Mouse (Mus musculus) kidney, postnatal 10 days (tissue): ENCODE results near the gene Cab39l.

Experiments used
- DNase-seq: peaks from one replicate; pipeline ENCODE4 v3.0.0; 2021; ENCODE audit warnings: mixed read lengths

Gene Cab39l

GRCm38 (mm10) chr14:59513922-59514444 is 73.2 kb downstream of the Cab39l start:
- DNase-seq, result no peak

- DNase-seq, result no peak
These were observed 85.1 kb downstream of the Cab39l start for GRCm38 (mm10) chr14:59525843-59526242.

DNA sequence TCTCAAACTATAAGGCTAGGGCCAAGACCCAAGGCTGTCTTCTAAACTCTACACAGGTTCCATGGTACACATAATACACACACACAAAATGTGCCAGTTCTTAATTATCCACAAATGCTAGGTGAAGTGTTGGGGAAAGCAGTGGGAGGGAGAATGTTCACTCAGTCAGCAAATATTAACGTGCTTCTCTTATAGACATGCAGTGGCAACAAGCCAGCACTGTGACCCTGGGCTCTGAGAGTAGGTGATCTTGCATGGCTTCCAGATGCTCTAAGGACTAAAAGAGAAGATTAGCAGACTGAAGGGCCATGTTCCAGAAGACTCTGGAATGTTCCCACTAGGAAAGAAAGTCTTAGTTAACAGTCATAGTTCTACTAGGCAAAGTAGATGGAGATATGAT is 90.0 kb downstream of the Cab39l start:
- no peak for DNase-seq

DNA sequence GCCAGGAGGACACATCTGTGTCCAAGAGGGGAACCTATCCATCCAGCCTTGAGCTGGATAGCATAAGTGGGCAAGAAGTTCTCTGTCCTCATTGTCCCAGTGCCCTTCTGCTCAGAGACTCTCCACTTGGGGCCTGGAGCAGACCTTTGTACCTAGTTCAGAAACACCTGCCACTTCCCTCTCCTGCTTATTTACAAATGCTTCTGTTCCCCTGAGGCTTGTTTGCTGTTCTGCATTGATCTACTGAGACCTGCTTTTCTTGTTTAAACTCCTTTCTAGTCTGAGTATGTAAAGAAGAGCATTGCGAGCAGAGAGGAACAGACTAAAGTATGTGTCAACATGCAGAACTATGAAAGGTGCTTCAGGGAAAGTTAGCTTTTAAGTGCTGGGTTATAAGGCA is 92.2 kb downstream of the Cab39l start:
- no peak for DNase-seq

- DNase-seq, result no peak
These were observed 93.1 kb downstream of the Cab39l start for GRCm38 (mm10) chr14:59533908-59534307.

DNA sequence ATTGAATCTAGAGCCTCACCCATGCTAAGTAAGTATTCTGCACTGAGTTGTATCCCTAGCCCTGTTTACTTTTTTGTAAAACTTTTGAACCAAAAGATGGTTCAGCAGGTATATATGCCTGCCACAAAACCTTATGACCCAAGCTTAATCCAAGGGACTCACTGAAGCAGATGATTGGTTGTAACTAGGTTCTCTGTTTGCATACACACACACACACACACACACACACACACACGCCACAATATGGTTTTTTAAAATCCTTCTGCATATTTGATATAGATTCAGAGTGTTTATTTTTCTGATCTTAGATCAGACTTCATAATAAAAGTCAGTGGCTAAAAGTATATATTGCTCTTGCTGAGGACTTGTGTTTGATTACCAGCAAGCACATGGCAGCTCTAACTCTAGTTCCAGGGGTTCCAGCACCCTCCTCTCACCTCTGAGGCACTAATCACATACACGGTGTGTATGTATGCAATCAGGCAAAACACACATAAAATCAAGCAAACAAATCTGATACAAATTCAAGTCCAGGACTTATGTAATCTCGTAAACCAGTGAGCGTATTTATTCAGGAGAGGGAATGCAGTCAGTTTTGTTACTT is 97.2 kb downstream of the Cab39l start:
- DNase-seq, result no peak

DNA sequence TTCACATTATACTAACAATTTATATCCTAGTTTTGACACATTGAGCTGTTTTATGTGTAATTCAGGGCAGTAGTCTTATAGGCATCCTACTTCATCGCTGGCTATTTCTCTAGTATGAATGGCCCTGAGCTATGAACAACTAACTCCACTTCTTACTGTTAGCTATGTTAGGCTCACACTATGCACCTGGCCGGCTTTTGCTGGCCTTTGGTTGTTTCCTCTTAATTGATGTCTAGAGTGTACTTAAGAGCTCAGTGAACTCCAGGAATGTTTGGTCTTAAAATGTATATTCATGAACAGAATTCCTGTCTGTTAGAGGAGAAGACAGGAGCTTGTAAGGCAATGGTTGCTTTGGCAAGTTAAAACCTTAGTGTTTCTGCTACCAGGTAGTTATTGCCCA is 99.5 kb downstream of the Cab39l start:
- DNase-seq, result no peak

DNA sequence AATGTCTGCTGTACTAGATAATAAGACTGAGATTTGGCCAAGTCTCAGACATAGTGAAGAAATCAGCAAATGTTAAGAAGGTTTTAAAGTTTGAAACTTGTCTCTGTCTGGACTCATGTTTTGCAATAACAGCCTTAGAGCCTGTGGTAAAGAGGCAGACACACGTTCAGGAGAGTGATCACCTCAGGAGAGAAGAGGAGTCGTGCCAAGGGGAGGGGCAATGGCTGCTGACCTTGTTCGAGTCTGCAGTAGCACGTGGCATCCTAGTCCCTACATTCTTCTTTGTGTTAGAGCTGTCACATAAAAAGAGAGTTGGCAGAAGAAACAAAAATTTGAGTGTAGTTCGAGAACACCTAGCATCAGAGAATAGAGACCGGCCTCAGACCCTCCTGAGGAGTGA is 100.0 kb downstream of the Cab39l start:
- peak; percentile 55 for DNase-seq

GRCm38 (mm10) chr14:59543158-59543826 is 102.5 kb downstream of the Cab39l start:
- no peak for DNase-seq

DNA sequence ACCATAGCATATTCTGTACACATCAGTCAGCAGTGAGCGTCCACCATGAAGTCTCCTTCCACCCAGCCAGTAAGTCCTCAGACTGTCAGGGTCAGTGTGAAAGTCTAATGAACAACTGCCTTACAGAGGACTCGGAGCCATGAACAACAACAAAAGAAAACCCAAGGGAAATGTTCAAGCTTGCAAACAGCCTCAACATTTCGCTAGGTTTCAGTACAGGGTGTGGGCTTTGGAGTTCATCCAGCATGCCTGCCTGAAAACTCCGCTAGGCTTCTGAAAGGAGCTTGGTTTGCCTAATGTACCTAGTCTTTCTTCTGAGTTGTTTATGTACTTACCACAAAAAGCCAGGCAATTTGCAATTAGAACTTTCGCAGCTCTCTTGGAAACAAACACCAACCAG is 103.2 kb downstream of the Cab39l start:
- DNase-seq, result no peak

DNA sequence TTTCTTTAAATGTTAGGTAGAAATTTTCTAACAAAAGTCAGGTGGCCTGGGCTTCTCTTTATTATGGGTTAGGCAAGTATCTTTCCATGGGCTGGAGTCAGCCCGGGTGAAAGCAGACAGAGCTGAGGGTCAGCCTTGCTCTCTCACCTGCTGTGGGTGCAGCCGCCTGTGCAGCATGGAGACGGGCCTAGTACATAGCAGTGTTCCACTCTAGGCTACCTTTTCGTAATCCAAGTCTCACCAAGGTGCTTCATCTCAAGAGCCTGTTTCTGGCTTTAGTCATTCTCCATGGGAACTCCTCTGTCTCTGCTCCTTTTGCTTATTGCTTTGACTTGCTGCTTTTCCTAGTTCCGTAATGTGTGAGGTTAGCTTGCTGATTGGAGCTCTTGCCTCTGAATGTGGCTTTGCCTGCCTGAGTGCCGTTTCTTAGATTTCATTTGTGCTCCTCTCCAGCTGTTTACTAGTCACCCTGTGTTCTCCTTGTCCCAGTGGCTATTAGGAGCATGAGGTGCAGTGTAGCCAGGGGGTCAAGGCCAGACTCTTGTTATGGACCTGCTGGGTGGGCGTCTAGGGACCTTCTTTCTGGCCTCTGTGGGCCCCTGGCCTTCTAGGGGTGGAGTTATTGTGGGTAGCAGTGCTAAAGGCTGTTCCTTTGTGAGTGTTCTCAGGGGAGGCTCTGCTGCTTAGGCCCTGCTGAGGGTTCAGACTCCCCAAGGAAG is 105.5 kb downstream of the Cab39l start:
- no peak for DNase-seq

- no peak for DNase-seq
These were observed 106.8 kb downstream of the Cab39l start for GRCm38 (mm10) chr14:59547530-59547929.

- no peak for DNase-seq
These were observed 107.8 kb downstream of the Cab39l start for GRCm38 (mm10) chr14:59548532-59548931.

DNA sequence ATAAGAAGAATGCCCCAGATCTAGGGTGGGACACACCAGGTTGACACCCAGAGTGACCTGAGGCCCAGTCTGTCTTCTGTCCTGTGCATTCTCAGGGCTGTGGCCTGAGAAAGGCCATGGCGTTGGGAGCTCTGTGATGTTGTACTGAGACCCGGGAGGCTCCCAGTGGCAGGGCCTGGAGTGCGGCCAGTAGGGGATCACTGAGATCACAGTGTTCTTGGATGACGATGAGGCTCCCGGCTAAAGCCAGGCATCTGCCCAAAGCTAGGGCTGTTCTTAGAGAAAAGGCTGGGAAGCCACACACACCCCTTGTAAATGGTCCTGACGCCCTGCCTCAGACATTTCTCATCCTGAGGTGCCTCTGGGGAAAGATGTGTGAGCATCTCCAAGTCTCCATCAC is 108.3 kb downstream of the Cab39l start:
- peak; percentile 50 for DNase-seq

DNA sequence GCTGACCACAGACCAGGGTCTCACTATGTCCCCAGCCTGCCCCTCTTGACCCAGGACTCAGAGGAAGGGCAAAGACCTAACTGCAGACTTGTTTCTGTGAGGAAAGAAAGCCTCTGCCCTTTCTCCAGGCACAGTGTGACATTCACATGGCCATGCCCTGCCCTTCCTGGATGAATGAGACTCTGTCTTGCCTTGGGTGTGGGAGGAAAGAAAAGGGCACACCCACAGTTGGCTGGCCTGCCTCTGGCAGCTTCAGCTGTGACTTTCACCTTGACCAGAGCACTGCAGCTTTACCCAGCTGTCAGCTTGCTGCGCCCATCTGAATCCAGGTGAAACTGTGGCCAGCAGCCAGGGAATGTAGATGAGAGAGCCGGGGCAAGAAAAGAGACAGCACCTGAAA is 110.1 kb downstream of the Cab39l start:
- DNase-seq, result peak; percentile 52

- no peak for DNase-seq
These were observed 111.2 kb downstream of the Cab39l start for GRCm38 (mm10) chr14:59551956-59552355.

DNA sequence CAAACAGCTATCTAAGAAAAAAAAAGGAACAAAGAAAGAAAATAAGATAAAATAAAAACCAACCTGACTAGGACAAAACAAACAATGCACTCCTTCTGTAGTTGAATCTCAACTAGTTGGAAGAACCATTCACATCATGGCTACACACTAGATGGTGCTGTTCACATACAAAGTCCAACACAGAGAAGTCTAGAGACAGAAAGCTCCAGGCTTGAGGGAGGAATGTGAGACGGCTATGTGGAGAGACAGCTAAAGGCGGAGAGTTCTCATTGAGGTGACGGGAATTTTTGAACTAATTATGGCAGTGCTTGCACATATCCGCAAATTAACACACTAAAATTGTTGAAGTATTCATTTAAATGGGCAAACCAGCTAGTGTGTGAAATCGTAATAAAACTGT is 113.3 kb downstream of the Cab39l start:
- no peak for DNase-seq

- DNase-seq, result no peak
These were observed 114.2 kb downstream of the Cab39l start for GRCm38 (mm10) chr14:59555018-59555417.

- DNase-seq, result peak; percentile 83
These were observed 115.3 kb downstream of the Cab39l start for GRCm38 (mm10) chr14:59555928-59556531.

GRCm38 (mm10) chr14:59557071-59557470 is 116.3 kb downstream of the Cab39l start:
- no peak for DNase-seq

DNA sequence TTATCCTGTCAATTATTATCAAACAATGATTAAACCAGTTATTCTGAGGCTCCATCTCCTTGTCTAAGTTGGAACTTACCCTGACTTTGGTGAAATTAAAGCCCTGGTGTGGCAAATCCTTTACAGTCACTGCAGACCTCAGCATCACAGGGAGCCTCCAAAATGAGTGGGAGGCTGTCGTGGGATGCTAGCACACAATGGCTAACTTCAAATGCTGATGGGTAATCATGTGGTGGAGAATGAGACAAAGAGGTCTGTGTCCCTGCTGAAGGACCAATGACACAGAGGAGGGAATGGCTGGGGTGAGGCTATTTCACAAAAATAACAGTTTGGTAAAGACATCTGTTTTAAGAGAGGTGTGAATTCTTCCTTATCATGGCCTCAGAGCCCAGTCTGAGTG is 117.1 kb downstream of the Cab39l start:
- DNase-seq, result no peak

DNA sequence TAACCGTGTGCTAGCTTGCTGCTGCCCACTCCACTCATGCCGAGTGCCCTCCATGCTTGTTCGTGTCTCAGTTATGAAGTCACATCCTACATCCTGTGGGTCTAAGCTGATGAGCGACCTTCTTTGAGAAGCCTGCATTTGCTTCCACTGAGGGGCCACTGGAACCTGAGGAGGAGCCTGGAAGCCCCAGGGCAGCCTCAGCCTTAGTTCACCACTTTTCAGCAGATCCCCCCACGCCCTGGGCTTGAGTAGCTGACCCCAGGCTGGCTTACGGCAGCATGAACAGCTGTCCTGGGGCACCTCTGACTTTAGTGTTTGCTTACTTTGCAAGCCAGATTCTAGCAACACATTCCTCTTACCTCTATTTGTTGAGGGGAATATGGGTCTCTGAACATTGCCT is 126.0 kb downstream of the Cab39l start:
- DNase-seq, result no peak

- no peak for DNase-seq
These were observed 135.6 kb downstream of the Cab39l start for GRCm38 (mm10) chr14:59576385-59576784.

DNA sequence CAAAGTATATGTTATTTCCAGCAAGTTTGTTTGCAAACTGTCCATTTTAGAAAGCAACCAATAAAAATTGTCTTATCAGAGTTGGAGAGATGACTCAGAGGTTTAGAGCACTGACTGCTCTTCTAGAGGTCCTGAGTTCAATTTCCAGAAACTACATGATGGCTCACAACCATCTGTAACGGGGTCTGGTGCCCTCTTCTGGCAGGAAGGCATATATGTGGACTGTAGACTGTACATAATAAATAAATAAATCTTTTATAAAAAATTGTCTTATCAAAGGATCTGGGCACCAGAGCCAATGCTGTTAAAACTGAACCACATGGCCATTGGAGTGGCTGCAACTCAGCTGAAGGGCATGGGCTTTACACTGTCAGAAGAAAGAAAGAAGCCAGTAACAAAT is 149.8 kb downstream of the Cab39l start:
- DNase-seq, result peak; percentile 51
